Mouse (Mus musculus) kidney, postnatal 25 days (tissue): ENCODE measurements around the gene Ghrl.

Source experiments
- DNase-seq, 2 experiments: peaks; one replicate each; pipeline ENCODE4 v3.0.0; 2021; ENCODE audit warnings: mixed read lengths in 2 of 2

Ghrl gene

DNA sequence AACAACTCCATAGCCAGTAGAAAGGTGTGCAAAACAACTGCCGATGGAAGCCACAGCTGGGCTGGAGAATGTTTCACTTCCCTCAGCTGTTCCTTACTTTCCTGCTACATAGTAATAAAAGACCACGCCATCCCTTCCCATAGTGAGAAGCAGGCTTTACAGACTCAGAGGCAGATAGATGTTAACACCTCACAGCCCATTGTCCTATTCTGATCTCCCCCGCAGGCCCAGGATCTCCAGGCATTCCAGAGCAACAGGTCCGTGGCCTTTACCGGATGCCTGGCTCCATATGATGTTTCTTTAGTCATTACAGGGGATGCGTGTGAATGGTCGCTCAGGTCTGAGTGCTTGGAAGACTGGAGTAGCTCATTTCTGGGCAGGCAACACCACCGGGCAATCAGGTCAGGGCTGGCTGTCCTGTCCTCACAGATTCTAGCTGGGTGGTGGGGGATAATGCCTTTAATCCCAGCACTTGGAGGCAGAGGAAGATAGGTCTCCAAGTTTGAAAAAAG lies 52.0 kb downstream of the Ghrl start:
- DNase-seq = no peak
